In the genomic region with DNA sequence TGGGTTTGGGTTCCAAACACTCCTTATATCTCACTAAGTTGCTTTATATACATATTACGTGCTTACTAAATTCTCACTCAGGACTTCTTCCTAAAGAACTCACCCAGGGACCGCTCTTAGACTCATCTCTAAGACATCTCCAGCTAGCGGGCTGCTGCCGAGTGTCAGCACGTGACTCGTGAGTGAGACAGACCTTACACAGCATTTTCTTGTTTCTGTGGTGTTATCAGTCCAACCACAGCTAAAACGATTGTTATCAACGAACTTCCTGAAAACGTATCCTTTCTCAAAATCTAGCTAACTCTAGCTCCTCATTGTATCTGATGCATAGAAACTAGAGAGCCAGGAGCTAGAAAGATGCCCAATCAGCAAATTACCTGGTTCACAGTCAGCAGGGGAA, we compare ENCODE assay signal across 23 mouse cellular contexts.
DNase-seq lines count a peak whose midpoint lies in the region; ATAC-seq and TF ChIP-seq lines count a peak whose summit lies in the region.
"Had no signal": no experiment of that assay in that cellular context is flagged by ENCODE, and none has a peak within 500 bp of the region (broad histone marks: within the 10 kb centered on the region; RNA-seq: fewer than 3 reads in every experiment).

No protein-coding gene starts in this region.

- ATAC-seq in granulocyte monocyte progenitor cell, adult 5-6 weeks (replicated peaks; ENCODE audit: poor library complexity, severe bottlenecking) = peak; percentile 82
- peak; percentile 80 for ATAC-seq in megakaryocyte, adult 5-6 weeks (ENCODE audit: poor library complexity, severe bottlenecking)
- ATAC-seq: CD4-positive, CD25-positive, alpha-beta regulatory T cell, adult 4 months; forebrain, embryonic 13.5 days; forebrain, embryonic 15.5 days; forebrain, postnatal 0 days had no signal

- DNase-seq in 416B (ENCODE audit: low read depth) (peak; percentile 1), ES-E14 (ENCODE audit: low read depth, low spot score) (no peak)
- DNase-seq in right cerebral cortex, postnatal 10 days (ENCODE audit: low spot score in 2 of 2) = no peak
- DNase-seq in urinary bladder, postnatal 4 days (ENCODE audit: low spot score in 2 of 2) = no peak
- no peak for DNase-seq in ovary, postnatal 14 days (ENCODE audit: low spot score)
- DNase-seq in adrenal gland, postnatal 36 days = no peak
- DNase-seq: adrenal gland, adult 2 months; adrenal gland, postnatal 10 days; adrenal gland, postnatal 25 days; cerebellum, adult 11-12 months; cerebellum, adult 2 months; cerebellum, adult 9-10 months; cerebellum, postnatal 10 days; cerebellum, postnatal 25 days; embryo, embryonic 11 days; forebrain, postnatal 0 days had no signal

- no peak overlapping the region for H3K4me3 ChIP-seq in ES-E14 (ENCODE audit: insufficient read depth in 1 of 2, low read depth in 1 of 2, low read length in 2 of 2, poor library complexity in 1 of 2, severe bottlenecking in 1 of 2)
- H3K4me3 ChIP-seq: embryonic facial prominence, embryonic 13.5 days; embryonic facial prominence, embryonic 15.5 days; forebrain, embryonic 13.5 days; forebrain, embryonic 15.5 days had no signal

- H3K36me3 ChIP-seq in ES-E14 (ENCODE audit: control insufficient read depth, insufficient read depth, low read length, poor library complexity, severe bottlenecking) = no peaks in the 10 kb centered on the region
- H3K36me3 ChIP-seq: embryonic facial prominence, embryonic 13.5 days; embryonic facial prominence, embryonic 15.5 days; forebrain, embryonic 15.5 days had no signal

- no peaks in the 10 kb centered on the region for H3K9me3 ChIP-seq in ES-E14 (ENCODE audit: control insufficient read depth, insufficient read depth, low read depth, low read length)
- H3K9me3 ChIP-seq: embryonic facial prominence, embryonic 13.5 days; embryonic facial prominence, embryonic 15.5 days; forebrain, embryonic 13.5 days; forebrain, embryonic 15.5 days had no signal

- H3K9ac ChIP-seq in ES-E14 (ENCODE audit: insufficient read depth, low read depth, low read length, poor library complexity, severe bottlenecking) = no peak overlapping the region
- H3K9ac ChIP-seq: embryonic facial prominence, embryonic 13.5 days; embryonic facial prominence, embryonic 15.5 days; forebrain, embryonic 13.5 days; forebrain, embryonic 15.5 days; forebrain, postnatal 0 days had no signal

- H3K27ac ChIP-seq in ES-E14 (ENCODE audit: insufficient read depth, low read depth, low read length, poor library complexity, severe bottlenecking) = no peak overlapping the region
- H3K27ac ChIP-seq: embryonic facial prominence, embryonic 13.5 days; embryonic facial prominence, embryonic 15.5 days; forebrain, embryonic 13.5 days; forebrain, embryonic 15.5 days had no signal

- in situ Hi-C loops in ES-E14 (cut with MboI; ENCODE audit: low sequenced_read_pairs in 2 of 2, unreplicated experiment in 2 of 2) = no loop called here

- H3K4me1 ChIP-seq in ES-E14 (ENCODE audit: control insufficient read depth in 2 of 2, insufficient read depth in 2 of 2, low read length in 2 of 2, poor library complexity in 1 of 2) = no peaks in the 10 kb centered on the region
- H3K4me1 ChIP-seq: embryonic facial prominence, embryonic 13.5 days; embryonic facial prominence, embryonic 15.5 days; forebrain, embryonic 15.5 days had no signal

TF ChIP-seq in ES-E14, 5 proteins besides CTCF, POLR2A, EP300 and RAD21:
- no peak for TF ChIP-seq HCFC1 (IDR thresholded peaks at IDR 0.05; ENCODE audit: borderline replicate concordance, insufficient read depth, low read length)
- no peak for TF ChIP-seq ZC3H11A (IDR thresholded peaks at IDR 0.05; ENCODE audit: borderline replicate concordance, low read depth, low read length)
- no peak for TF ChIP-seq ZNF384 (IDR thresholded peaks at IDR 0.05; ENCODE audit: low read depth, low read length)
- no peak for TF ChIP-seq CHD2 (IDR thresholded peaks at IDR 0.05; ENCODE audit: low read depth, low read length)
- TF ChIP-seq MAFK (IDR thresholded peaks at IDR 0.05; ENCODE audit: insufficient read depth, low read depth, low read length) = 0 out of 2 replicates have a peak, but pooled peaks have one; percentile 8
